Mouse (Mus musculus) left cerebral cortex, postnatal 36 days (tissue): Measurements from ENCODE around the gene Sycp2l. TPM values are rescaled to one million over a fixed set of nuclear protein-coding genes. Genes with fewer than 3 reads are reported as not detected.
A peak's percentile ranks its signal among the peaks of the same experiment; 100 is the strongest.

Experiments
- DNase-seq, 2 experiments: peaks; one replicate each; pipeline ENCODE4 v3.0.0; 2021 to 2022; ENCODE audit warnings: low spot score in 2 of 2, mixed read lengths in 1 of 2
- intact Hi-C: fragments of 180-260 bp; cut with DNase I; formaldehyde crosslinking; loops from one replicate; pipeline ENCODE4 v1.15.1; 2025
- total RNA-seq, 2 experiments: library from RNA; stranded (reverse); gene quantifications; 2 replicates each; pipeline ENCODE4 v1.2.3; 2021

Gene Sycp2l
- total RNA-seq, 2 experiments from 2014 or later, result 0.25 TPM; not detected in 1

DNA sequence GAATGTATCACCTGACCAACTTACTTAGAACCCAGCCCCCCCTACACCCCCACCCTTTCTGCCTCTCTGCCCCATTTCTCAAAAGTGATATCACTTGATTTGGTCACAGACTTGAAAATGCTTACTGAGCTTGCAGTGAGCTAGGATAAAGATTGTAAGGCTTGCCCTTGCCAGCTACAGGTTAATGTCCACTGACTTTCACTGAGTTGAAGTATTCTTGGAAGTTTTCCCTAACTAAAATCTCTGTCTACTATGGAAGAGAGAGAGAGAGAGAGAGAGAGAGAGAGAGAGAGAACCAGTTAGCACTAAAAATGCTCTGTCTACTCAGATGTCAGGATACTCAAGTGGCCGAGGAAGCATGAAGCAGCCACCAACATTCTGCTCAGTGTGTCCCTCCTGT is 104.9 kb downstream of the Sycp2l start:
- no peak for DNase-seq
- intact Hi-C loops, result no loop called here

DNA sequence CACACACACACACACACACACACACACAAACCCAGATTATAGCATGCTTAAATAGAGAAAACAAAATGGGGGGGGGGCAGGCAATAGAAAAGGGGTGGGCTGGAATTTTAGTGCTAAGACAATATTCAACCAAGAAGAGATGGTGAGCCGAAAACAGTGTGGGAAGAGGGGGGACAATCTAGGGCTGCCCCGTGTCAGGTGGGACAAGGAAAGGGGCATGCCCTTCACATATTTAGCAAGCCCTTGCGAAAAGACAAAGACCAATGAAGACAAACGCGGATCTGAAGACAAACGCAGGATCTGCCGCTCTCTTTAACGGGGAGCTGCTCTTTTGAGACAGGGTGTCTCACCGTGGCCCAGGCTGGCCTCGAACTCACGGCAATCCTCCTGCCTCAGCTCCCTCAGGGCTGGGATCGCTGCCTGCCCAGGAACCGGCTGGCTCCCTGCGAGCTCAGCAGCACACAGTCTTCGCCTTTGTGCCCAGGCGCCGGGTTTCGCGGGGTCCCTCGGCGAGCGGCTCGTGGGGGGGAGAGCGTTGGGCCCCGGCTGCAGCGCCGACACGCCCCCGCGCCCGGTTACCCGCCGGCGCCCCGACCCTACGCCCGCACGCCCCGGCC is 105.7 kb downstream of the Sycp2l start:
- peak in 1 of 2 experiments; percentile 43 for DNase-seq
- intact Hi-C loops, result loop anchor here (5.0 kb wide), 1 partner anchor 72 kb away; no protein-coding TSS in a partner anchor

DNA sequence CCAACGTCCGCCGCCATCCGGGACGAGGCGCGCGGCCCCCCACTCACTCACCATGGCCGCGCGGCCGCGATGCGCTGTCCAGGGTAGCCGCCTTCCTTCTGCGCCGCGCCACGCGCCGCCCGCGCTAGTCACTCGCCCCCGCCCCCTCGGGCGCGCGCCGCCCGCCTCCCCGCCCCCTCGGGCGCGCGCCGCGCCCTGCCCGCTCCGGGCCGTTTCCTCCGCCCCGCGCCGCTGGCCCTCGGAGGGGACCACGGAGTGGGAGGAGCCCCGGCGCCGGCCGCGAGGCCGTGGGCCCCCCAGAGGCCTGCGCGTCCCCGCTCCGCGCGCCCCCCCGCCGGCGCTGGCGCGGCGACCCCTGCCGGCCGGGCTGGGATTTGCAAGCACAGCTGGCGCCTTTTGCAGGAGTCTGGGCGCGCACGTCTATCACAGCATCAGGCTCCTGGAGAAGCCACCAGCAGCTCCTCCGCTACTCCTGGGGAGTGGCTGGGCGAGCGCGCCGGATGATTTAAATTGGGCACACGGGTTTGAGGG is 106.3 kb downstream of the Sycp2l start, which contains the start of gene Elovl2:
TSS of gene Elovl2 (minus strand) at position 102 of the 531 bp plus-strand sequence.
- peak; percentile 60 to 77 for DNase-seq
- intact Hi-C loops, result loop anchor here (5.0 kb wide), 1 partner anchor 73 kb away; no protein-coding TSS in a partner anchor

Other genes starting within 250 kb of the Sycp2l start
- gene Pak1ip1, start 113.3 kb upstream of the Sycp2l start, total RNA-seq, result 10 to 100 TPM; 41.3 to 44.2 TPM
- gene Tmem14c, start 98.0 kb upstream of the Sycp2l start, total RNA-seq, result 10 to 100 TPM; 57.9 to 60.8 TPM
- gene Mak, start 34.6 kb upstream of the Sycp2l start, total RNA-seq, result 1 to 10 TPM; 2.4 to 3.1 TPM
- gene Gcm2, start 3.3 kb upstream of the Sycp2l start, total RNA-seq, result not detected
- 10 to 100 TPM; 18.3 to 18.6 TPM for gene Elovl2, start 106.1 kb downstream of the Sycp2l start, total RNA-seq
- 100 to 1,000 TPM; 167 to 187 TPM for gene Smim13, start 135.5 kb downstream of the Sycp2l start, total RNA-seq
- gene Gm17364, start 159.7 kb downstream of the Sycp2l start, total RNA-seq, result not detected